ENCODE assay signal across 11 mouse cellular contexts in genomic region chrX:169862440-169862839, GRCm38 (mm10).
"Had no signal": no experiment of that assay in that cellular context is flagged by ENCODE, and none has a peak within 500 bp of the region (broad histone marks: within the 10 kb centered on the region; RNA-seq: fewer than 3 reads in every experiment).

No protein-coding gene starts in this region.

- H3K36me3 ChIP-seq: kidney, embryonic 15.5 days; liver, embryonic 13.5 days; midbrain, embryonic 12.5 days; midbrain, embryonic 15.5 days; neural tube, embryonic 13.5 days; stomach, embryonic 15.5 days had no signal

- H3K9ac ChIP-seq: kidney, embryonic 15.5 days; liver, embryonic 13.5 days; lung, embryonic 14.5 days; midbrain, embryonic 12.5 days; midbrain, embryonic 15.5 days; neural tube, embryonic 13.5 days; stomach, embryonic 15.5 days had no signal

- H3K9me3 ChIP-seq: kidney, embryonic 15.5 days; liver, embryonic 13.5 days; midbrain, embryonic 12.5 days; midbrain, embryonic 15.5 days; neural tube, embryonic 13.5 days; stomach, embryonic 15.5 days had no signal

- H3K4me2 ChIP-seq: kidney, embryonic 15.5 days; liver, embryonic 13.5 days; lung, embryonic 14.5 days; midbrain, embryonic 12.5 days; midbrain, embryonic 15.5 days; neural tube, embryonic 13.5 days; stomach, embryonic 15.5 days had no signal

- H3K4me1 ChIP-seq: kidney, embryonic 15.5 days; liver, embryonic 13.5 days; midbrain, embryonic 12.5 days; midbrain, embryonic 15.5 days; neural tube, embryonic 13.5 days; stomach, embryonic 15.5 days had no signal

- ATAC-seq: midbrain, embryonic 15.5 days had no signal

- H3K4me3 ChIP-seq: kidney, embryonic 15.5 days; layer of hippocampus, adult 2 months; liver, embryonic 13.5 days; midbrain, embryonic 12.5 days; midbrain, embryonic 15.5 days; neural tube, embryonic 13.5 days; stomach, embryonic 15.5 days had no signal

- DNase-seq: layer of hippocampus, adult 9-11 months; liver, embryonic 13.5 days; right cerebral cortex, postnatal 25 days had no signal

- H3K27ac ChIP-seq: kidney, embryonic 15.5 days; layer of hippocampus, adult 2 months; liver, embryonic 13.5 days; macrophage; midbrain, embryonic 12.5 days; midbrain, embryonic 15.5 days; neural tube, embryonic 13.5 days; stomach, embryonic 15.5 days had no signal

- H3K27me3 ChIP-seq: liver, embryonic 13.5 days; midbrain, embryonic 15.5 days had no signal
